Mouse (Mus musculus): ENCODE measurements around the gene Mfsd6l.

- TF ChIP-seq CTCF (IDR thresholded peaks at IDR 0.05; ENCODE audit: borderline replicate concordance, insufficient read depth, low read depth, low read length): no peak
- TF ChIP-seq POLR2A (IDR thresholded peaks at IDR 0.05; ENCODE audit: borderline replicate concordance, insufficient read depth, low read length): no peak
These were observed 29.5 kb upstream of the Mfsd6l start for GRCm38 (mm10) chr11:68526441-68526840.
